Mouse (Mus musculus): ENCODE measurements around the gene Gm14409.
"Not testable (repeated sequence)": the region's sequence is repeated elsewhere in the genome, so short reads cannot be mapped to it uniquely, and the experiment has no call there.

The Gm14409 gene

DNA sequence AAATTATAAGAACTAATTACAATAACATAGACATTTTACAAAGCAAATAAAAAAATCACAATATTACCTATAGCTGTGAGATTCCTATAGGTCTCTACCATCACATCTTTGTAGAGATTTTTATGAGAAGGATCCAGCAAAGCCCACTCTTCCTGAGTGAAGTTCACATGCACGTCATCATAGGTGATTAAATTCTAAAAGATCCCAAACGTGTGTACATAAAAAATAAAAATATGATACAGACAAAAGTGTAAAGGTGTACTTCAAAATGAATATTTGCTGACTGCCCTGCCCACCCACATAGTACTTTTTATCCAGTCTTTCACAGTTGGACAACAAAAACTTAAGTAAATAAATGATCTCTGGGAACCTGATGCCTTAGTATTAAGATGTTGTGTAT is at the start of gene Gm14409:
TSS of gene Gm14409 (minus strand) at position 101 of the 400 bp plus-strand sequence.
- not testable (repeated sequence) for DNase-seq (ENCODE audit: low read depth, low spot score)

DNA sequence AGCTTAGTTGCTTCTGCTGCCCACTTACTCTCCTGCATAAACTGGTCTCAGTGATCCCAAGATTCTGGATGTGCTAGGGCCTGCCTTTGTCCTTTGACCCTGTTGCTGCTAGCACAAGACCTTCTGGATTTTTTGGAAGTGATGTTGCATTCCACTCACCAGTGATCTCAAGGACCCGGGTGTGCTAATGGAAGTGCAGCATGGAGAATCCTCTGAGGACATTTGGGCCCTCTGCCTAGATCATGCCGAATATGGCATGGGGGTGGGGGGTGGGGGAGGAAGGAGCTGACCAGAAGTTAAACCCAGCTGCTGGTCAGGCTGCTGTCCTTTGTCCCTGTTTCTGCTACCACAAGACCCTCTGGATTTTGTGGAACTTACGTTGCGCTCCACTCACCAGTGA is 42.8 kb upstream of the Gm14409 start:
- DNase-seq (ENCODE audit: low read depth, low spot score) = not testable (repeated sequence)

DNA sequence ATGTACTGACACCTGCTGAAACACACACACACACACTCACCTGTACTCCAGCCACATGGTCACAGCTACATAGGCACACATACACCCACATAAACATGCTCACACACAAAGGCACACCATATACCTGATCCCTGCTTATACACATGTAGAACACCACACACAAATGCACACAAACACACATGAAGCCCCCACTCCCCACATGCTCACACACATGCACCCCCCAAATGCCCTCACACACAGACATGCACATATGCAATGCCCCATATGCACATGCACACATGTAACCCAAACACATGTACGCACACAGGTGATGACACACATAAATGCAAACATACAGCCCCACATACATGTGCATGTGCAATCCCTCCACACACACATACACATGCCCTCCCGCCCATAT is 38.1 kb upstream of the Gm14409 start:
- DNase-seq (ENCODE audit: low read depth, low spot score) = not testable (repeated sequence)

DNA sequence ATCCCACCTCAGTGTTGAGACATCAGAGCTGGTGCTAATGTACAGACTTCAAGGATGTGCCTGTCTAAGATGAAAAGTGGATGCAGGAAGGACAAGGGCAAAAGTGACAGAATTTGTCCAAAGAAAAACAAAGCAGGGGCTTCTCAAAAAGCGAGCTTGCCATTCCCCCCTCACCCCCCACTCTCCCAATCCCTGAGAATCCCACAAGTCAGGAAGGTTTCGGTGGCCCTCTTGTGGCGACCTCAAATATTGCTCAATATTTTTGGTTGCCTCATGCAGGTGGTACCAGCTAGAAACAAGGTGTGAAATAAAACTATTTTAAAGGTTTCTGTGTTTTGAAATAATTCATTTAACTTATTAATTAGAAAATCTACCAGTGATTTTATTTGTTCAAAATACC is 16.9 kb upstream of the Gm14409 start:
- not testable (repeated sequence) for DNase-seq (ENCODE audit: low read depth, low spot score)

DNA sequence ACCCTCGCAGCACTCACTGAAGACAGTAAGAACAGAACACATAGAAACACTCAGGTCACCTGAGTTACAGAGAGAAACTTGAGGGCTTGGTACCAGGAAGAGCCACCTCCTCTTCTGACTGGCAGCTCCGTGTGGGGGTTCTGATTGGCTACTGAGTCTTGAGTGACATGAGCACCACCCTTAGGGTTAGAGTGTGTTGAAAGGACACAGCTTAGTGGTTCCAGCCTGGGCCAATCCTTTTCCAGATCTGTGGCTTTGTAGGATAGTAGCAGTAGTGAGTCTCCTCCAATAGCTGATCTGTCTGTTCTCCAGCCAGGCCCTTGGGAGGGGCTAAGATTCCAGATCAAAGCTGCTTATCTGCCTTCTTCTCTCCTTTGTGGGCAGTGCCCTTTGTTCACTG is 10.9 kb upstream of the Gm14409 start:
- DNase-seq (ENCODE audit: low read depth, low spot score) = not testable (repeated sequence)

DNA sequence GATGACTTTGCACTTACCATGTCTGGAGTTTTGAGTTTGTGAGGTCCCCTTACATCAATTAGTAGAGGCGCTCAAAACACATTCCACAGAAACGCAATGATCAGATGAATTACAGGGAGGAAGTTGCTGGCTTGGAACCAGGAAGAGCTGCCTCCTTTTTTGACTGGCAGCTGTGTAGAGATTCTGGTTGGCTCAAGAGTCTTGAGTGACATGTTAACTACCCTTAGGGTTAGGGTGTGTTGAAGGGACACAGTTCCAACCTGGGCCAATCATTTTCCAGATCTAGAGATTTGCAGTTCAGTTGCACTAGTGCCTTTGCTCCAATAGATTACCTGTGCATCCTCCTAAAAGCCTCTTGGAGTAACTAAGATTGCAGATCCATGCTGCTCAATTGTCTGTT is 5.4 kb upstream of the Gm14409 start:
- DNase-seq (ENCODE audit: low read depth, low spot score) = not testable (repeated sequence)

DNA sequence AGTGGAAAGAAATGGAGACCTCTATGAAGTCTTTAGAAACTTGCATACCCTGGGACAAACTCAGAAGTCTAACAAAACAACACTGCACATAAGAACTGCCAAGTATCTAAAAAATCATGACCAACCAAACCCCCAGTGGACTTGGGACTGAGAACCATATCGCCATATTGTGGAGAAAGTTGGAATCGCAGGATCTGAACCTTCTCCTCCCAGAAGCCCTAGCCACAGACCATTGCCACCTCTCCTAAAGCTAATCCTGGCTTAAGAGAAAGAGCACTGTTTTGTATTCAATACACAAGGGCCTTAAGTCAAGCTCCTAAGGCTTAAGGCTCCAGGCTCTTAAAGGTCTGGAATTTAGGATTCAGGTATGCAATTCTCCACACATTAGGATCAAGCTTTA is 19.4 kb downstream of the Gm14409 start:
- DNase-seq (ENCODE audit: low read depth, low spot score) = not testable (repeated sequence)

DNA sequence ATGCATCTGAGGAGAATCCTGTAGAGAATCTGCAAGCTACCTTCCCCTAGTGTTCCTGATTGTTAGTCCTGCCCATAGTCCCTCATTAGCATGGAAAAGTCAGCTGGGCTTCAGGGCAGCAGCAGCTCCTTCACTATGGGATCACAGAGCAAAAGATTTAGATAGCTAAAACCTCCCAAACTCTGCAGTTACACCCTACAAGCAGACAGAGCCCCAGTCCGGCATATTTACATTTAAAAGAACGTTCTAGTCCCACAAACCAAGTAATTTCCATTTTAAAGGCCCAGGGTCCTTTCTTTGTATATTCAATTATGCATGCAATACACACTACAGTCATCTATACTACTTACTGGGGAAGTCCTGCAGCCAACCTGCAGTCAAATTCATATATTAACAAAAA is 36.4 kb downstream of the Gm14409 start:
- DNase-seq (ENCODE audit: low read depth, low spot score) = not testable (repeated sequence)

All from retina, postnatal 7 days (tissue).